Mouse (Mus musculus): ENCODE results near the gene Mafb.

The Mafb gene

GRCm38 (mm10) chr2:160327716-160328115 lies 39.1 kb downstream of the Mafb start:
- no peak for DNase-seq (ENCODE audit: low spot score in 2 of 2)

GRCm38 (mm10) chr2:160327167-160327566 lies 39.7 kb downstream of the Mafb start:
- DNase-seq (ENCODE audit: low spot score in 2 of 2): no peak

- no peak for DNase-seq (ENCODE audit: low spot score in 2 of 2)
Measured at GRCm38 (mm10) chr2:160325105-160325644, 41.7 kb downstream of the Mafb start.

GRCm38 (mm10) chr2:160321829-160322228 lies 45.0 kb downstream of the Mafb start:
- no peak for DNase-seq (ENCODE audit: low spot score in 2 of 2)

- no peak for DNase-seq (ENCODE audit: low spot score in 2 of 2)
Measured at GRCm38 (mm10) chr2:160318255-160318654, 48.6 kb downstream of the Mafb start.
